Mouse (Mus musculus): ENCODE data around the gene Baiap3. TPM values are rescaled to one million over a fixed set of nuclear protein-coding genes. Genes with fewer than 3 reads are reported as not detected.
"Not testable (repeated sequence)": the region's sequence is repeated elsewhere in the genome, so short reads cannot be mapped to it uniquely, and the experiment has no call there.

Gene Baiap3
- polyA plus RNA-seq, 1 experiment from 2014 or later = 1.0 TPM

DNA sequence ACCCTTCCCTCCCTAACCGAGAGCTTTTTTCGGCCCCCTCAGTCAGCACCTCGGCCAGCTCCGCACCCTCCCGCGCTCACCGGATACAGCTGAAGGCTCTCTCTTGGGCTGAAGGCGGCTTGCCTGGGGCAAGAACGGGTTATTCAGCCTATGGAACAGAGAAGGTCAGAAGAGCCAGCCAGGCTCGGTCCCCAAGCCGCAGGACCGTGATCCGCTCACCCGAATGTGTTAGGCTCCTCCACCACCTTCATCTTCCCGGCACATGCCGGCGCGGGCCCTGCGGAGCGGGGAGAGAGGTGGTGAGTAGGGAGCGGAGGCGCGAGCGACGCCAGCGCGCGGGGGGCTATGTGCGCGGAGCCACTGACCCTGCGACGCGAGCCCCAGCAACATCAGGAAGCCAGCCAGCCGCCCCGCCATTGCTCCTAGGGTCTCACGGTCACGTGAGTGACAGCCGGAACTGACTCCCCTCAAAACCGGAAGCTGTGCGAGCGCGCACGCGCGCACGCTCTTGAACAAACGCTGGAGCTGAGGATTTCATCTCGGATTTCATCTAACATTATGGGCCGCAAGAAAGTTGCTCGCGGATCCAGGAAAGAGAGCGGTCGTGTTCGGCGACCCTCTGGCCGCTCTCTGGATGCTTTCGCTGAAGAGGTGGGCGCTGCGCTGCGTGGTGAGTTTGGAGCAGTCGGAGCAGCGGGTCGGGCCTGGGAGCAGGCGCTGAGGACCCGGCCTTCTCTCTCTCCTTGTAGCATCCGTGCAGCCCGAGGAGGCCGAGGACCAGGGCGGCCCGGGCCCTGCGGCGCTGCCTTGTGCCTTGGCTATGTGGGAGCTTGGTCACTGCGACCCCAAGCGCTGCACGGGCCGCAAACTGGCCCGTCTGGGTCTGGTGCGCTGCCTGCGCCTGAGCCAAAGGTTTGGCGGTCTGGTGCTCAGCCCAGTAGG lies 16.2 kb downstream of the Baiap3 start, which contains the start of the genes Gnptg and Tsr3:
Gnptg (minus strand) TSS at position 430 of the 942 bp plus-strand sequence.
Tsr3 (plus strand) TSS at position 476 of the 942 bp plus-strand sequence.
- H3K9ac ChIP-seq (ENCODE audit: low read depth, low read length) = peak within 1 kb of the TSS; percentile 76
- no peaks in the 10 kb centered on the region for H3K9me3 ChIP-seq (replicated peaks; ENCODE audit: low read length)
- peaks cover 25% of the 10 kb centered on the region for H3K36me3 ChIP-seq (ENCODE audit: insufficient read depth, low read length)
- no peaks in the 10 kb centered on the region for H3K27me3 ChIP-seq (ENCODE audit: insufficient read depth, low read length)
- peak; percentile 94 for DNase-seq (ENCODE audit: low spot score)
- H3K4me1 ChIP-seq (replicated peaks; ENCODE audit: insufficient read depth, low read length) = peaks cover 11% of the 10 kb centered on the region
- 0% methylated on average over 78 of the region's 80 CpGs for WGBS
- peak within 1 kb of the TSS; percentile 81 for H3K27ac ChIP-seq
- ATAC-seq (replicated peaks; ENCODE audit: low FRiP score, low read depth) = peak; percentile 78
- 0 out of 2 replicates have a peak, but pooled peaks have one; percentile 1 for TF ChIP-seq CTCF (IDR thresholded peaks at IDR 0.05; ENCODE audit: low read depth)
- H3K4me3 ChIP-seq (replicated peaks; ENCODE audit: low read depth, low read length) = peak within 1 kb of the TSS; percentile 89
- H3K4me2 ChIP-seq (ENCODE audit: low read length) = peak within 1 kb of the TSS; percentile 79

DNA sequence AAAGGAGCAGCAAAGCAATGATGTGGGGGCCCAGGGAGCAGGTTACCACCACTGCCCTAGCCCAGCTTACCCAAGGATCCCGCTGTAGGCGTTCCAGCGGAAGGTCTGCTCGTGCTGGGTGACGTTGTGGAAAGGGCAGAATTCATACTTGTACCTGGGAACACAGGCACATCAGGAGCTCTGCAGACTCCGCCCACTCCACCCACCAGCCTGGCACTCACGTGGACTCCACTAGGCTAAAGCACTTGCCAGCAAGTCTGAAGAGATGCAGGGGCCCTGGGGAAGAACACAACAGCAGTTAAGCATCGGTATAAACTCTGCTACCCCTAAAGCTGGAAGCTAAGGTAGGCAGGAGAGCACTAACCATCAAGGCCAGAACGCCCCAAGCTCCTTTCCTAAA lies 20.5 kb downstream of the Baiap3 start:
- no peaks in the 10 kb centered on the region for H3K27me3 ChIP-seq (ENCODE audit: insufficient read depth, low read length)

DNA sequence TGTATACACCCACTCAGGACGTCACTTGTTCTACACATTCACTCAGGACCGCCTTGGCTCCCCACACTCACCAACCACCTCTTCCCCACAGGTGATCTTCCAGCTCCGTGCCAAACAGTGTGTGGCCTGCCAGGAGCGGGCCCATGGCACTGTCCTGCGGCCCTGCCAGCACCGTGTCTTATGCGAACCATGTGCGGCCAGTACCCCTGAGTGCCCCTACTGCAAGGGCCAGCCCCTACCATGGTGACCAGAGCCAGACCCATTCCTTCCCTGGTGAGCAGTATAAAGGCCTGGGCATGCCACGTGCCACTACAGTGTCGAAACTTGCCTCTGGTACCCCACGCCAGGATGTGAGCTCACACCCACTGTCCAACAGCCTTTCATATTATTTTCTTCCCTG lies 24.5 kb downstream of the Baiap3 start:
- ATAC-seq (replicated peaks; ENCODE audit: low FRiP score, low read depth) = 0 out of 2 replicates have a peak, but pooled peaks have one; percentile 19
- peaks cover 30% of the 10 kb centered on the region for H3K36me3 ChIP-seq (ENCODE audit: insufficient read depth, low read length)
- not testable (repeated sequence) for H3K27ac ChIP-seq; H3K4me1 ChIP-seq (replicated peaks; ENCODE audit: insufficient read depth, low read length); H3K27me3 ChIP-seq (ENCODE audit: insufficient read depth, low read length); DNase-seq (ENCODE audit: low spot score); H3K9me3 ChIP-seq (replicated peaks; ENCODE audit: low read length); H3K4me3 ChIP-seq (replicated peaks; ENCODE audit: low read depth, low read length); H3K4me2 ChIP-seq (ENCODE audit: low read length); H3K9ac ChIP-seq (ENCODE audit: low read depth, low read length)
- WGBS = 93% methylated on average over 3 of the region's 11 CpGs

More for the DNA sequence above, 20.5 kb downstream of the Baiap3 start:
- peaks cover 14% of the 10 kb centered on the region for H3K36me3 ChIP-seq (ENCODE audit: insufficient read depth, low read length)
- WGBS = 85% methylated on average over 9 of the region's 9 CpGs
- no peak for TF ChIP-seq CTCF (IDR thresholded peaks at IDR 0.05; ENCODE audit: low read depth)
- H3K9ac ChIP-seq (ENCODE audit: low read depth, low read length) = no peak overlapping the region
- H3K4me2 ChIP-seq (ENCODE audit: low read length) = no peak overlapping the region
- DNase-seq (ENCODE audit: low spot score) (no peak), ATAC-seq (replicated peaks; ENCODE audit: low FRiP score, low read depth) (no peak)
- H3K4me1 ChIP-seq (replicated peaks; ENCODE audit: insufficient read depth, low read length) = peaks cover 6% of the 10 kb centered on the region; the same call in 1 of the 2 replicates
- no peak overlapping the region for H3K4me3 ChIP-seq (replicated peaks; ENCODE audit: low read depth, low read length)
- no peaks in the 10 kb centered on the region for H3K9me3 ChIP-seq (replicated peaks; ENCODE audit: low read length)
- no peak overlapping the region for H3K27ac ChIP-seq

DNA sequence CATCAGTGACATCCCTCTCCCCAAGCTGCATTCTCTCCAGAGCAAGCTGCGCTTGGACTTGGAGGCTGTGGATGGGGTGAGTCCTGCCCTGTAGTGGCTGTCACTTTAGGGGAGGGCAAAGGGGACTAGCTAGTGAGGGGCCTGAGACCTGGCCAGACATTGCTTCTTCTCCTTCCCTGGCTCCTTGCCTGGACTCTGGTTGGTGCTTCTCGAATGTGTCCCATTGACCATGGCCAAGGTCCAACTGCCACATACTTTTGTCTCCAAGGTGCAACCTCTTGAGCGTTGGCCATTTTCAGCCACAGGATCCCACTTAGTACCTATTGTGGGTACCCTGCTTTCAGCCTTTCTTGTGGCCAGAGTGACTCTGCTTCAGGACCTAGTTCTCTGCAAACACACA lies 25.5 kb downstream of the Baiap3 start:
- Histone ChIP-seq H3K9me3 (replicated peaks; ENCODE audit: low read length) (no peaks in the 10 kb centered on the region), H3K4me2 (ENCODE audit: low read length) (no peak overlapping the region), H3K4me3 (replicated peaks; ENCODE audit: low read depth, low read length) (no peak overlapping the region), H3K4me1 (replicated peaks; ENCODE audit: insufficient read depth, low read length) (no peaks in the 10 kb centered on the region), H3K36me3 (ENCODE audit: insufficient read depth, low read length) (peaks cover 28% of the 10 kb centered on the region), H3K27ac (no peak overlapping the region), H3K9ac (ENCODE audit: low read depth, low read length) (no peak overlapping the region), H3K27me3 (ENCODE audit: insufficient read depth, low read length) (no peaks in the 10 kb centered on the region)
- no peak for ATAC-seq (replicated peaks; ENCODE audit: low FRiP score, low read depth)
- no peak for DNase-seq (ENCODE audit: low spot score)
- no peak for TF ChIP-seq CTCF (IDR thresholded peaks at IDR 0.05; ENCODE audit: low read depth)
- WGBS = 97% methylated on average over 3 of the region's 3 CpGs

DNA sequence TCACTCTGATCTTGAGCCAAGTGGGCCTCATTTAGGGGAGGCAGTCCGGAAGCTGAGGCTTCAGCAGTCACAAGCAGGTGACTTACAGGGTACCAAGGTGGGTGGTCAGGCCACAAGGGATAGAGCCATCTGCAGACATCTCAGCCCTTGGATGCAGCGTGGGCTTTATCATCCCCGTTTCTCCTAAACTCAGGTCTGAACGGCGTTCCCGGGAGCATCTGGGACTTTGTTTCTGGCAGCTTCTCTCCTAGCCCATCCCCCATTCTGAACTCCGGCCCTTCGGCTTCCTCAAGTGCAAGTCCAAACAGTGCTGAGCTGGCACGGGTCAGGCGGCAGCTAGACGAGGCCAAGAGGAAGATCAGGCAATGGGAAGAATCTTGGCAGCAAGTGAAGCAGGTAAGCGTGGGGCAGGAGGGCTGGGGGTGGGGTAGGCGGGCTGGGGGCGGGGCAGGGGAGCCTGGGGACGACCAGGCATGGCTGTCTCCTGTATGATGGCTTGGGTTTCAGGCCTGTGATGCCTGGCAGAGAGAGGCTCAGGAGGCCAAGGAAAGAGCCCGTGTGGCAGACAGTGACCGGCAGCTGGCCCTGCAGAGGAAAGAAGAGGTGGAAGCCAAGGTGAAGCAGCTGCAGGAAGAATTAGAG lies 26.0 kb downstream of the Baiap3 start:
- not testable (repeated sequence) for H3K9me3 ChIP-seq (replicated peaks; ENCODE audit: low read length); H3K9ac ChIP-seq (ENCODE audit: low read depth, low read length); H3K4me2 ChIP-seq (ENCODE audit: low read length); H3K27me3 ChIP-seq (ENCODE audit: insufficient read depth, low read length); H3K4me1 ChIP-seq (replicated peaks; ENCODE audit: insufficient read depth, low read length); H3K27ac ChIP-seq; DNase-seq (ENCODE audit: low spot score); H3K4me3 ChIP-seq (replicated peaks; ENCODE audit: low read depth, low read length)
- peaks cover 24% of the 10 kb centered on the region; the same call in 1 of the 2 replicates for H3K36me3 ChIP-seq (ENCODE audit: insufficient read depth, low read length)
- ATAC-seq (replicated peaks; ENCODE audit: low FRiP score, low read depth) = peak; percentile 73
- WGBS = 72% methylated on average over 12 of the region's 17 CpGs

DNA sequence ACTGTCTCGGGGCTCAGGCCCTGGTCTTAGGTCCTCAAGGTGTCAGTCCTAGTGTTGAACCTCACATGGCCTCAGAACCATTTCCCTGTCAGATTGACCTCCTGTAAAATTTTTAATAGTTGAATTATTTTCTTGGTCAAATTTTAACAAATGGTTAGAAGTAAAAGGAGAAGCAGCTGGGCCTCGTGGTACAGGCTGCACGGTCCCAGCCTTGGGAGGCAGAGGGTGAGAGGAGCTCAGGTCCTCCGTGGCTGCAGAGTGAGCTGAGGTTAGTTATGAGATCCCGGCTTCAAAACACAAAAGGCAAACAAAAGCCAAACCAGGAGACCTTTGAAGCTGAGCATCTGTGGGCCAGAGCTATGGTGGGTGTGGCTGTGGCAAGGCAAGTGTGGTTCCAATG lies 28.2 kb downstream of the Baiap3 start:
- H3K4me1 ChIP-seq (replicated peaks; ENCODE audit: insufficient read depth, low read length) = no peaks in the 10 kb centered on the region
- no peak for TF ChIP-seq CTCF (IDR thresholded peaks at IDR 0.05; ENCODE audit: low read depth)
- DNase-seq (ENCODE audit: low spot score) (no peak), ATAC-seq (replicated peaks; ENCODE audit: low FRiP score, low read depth) (no peak)
- H3K36me3 ChIP-seq (ENCODE audit: insufficient read depth, low read length) = 0 out of 2 replicates have a peak, but pooled peaks cover 16% of the 10 kb centered on the region
- no peak overlapping the region for H3K4me3 ChIP-seq (replicated peaks; ENCODE audit: low read depth, low read length)
- no peaks in the 10 kb centered on the region for H3K27me3 ChIP-seq (ENCODE audit: insufficient read depth, low read length)
- H3K27ac ChIP-seq = no peak overlapping the region
- WGBS = 87% methylated on average over 5 of the region's 5 CpGs
- H3K4me2 ChIP-seq (ENCODE audit: low read length) = no peak overlapping the region
- no peak overlapping the region for H3K9ac ChIP-seq (ENCODE audit: low read depth, low read length)
- H3K9me3 ChIP-seq (replicated peaks; ENCODE audit: low read length) = no peaks in the 10 kb centered on the region

Data from kidney, postnatal 0 days (tissue).